Mouse (Mus musculus): ENCODE data around the gene Dapk2. TPM values are rescaled to one million over a fixed set of nuclear protein-coding genes. Genes with fewer than 3 reads are reported as not detected.
A peak's percentile ranks its signal among the peaks of the same experiment; 100 is the strongest.

Dapk2 gene
- polyA plus RNA-seq, 1 experiment from 2014 or later: 7.2 TPM

- Histone ChIP-seq H3K27ac (no peak overlapping the region), H3K9ac (no peak overlapping the region), H3K9me3 (no peaks in the 10 kb centered on the region), H3K4me2 (replicated peaks) (no peak overlapping the region), H3K4me1 (replicated peaks) (no peaks in the 10 kb centered on the region; the same call in 1 of the 2 replicates), H3K27me3 (replicated peaks) (no peaks in the 10 kb centered on the region), H3K36me3 (no peaks in the 10 kb centered on the region), H3K4me3 (replicated peaks) (no peak overlapping the region)
- WGBS: 65% methylated on average over 9 of the region's 9 CpGs
- ATAC-seq: no peak
These were observed 6.0 kb upstream of the Dapk2 start for GRCm38 (mm10) chr9:66152011-66152410.

- ATAC-seq: peak; percentile 61
- Histone ChIP-seq H3K27me3 (replicated peaks) (no peaks in the 10 kb centered on the region; the same call in 1 of the 2 replicates), H3K4me1 (replicated peaks) (peaks cover 5% of the 10 kb centered on the region; the same call in 1 of the 2 replicates), H3K4me3 (replicated peaks) (no peak overlapping the region), H3K9ac (no peak overlapping the region), H3K4me2 (replicated peaks) (no peak overlapping the region), H3K36me3 (no peaks in the 10 kb centered on the region), H3K27ac (no peak overlapping the region), H3K9me3 (no peaks in the 10 kb centered on the region)
- WGBS: 80% methylated on average over 6 of the region's 6 CpGs
These were observed 4.4 kb upstream of the Dapk2 start for GRCm38 (mm10) chr9:66153594-66153993.

- Histone ChIP-seq H3K4me2 (replicated peaks) (no peak overlapping the region), H3K36me3 (no peaks in the 10 kb centered on the region), H3K27ac (no peak overlapping the region), H3K4me1 (replicated peaks) (peaks cover 5% of the 10 kb centered on the region; the same call in 1 of the 2 replicates), H3K9ac (no peak overlapping the region), H3K4me3 (replicated peaks) (no peak overlapping the region), H3K9me3 (no peaks in the 10 kb centered on the region), H3K27me3 (replicated peaks) (no peaks in the 10 kb centered on the region; the same call in 1 of the 2 replicates)
- ATAC-seq: no peak
- 79% methylated on average over 9 of the region's 9 CpGs for WGBS
These were observed 4.0 kb upstream of the Dapk2 start for GRCm38 (mm10) chr9:66154013-66154412.

- peaks cover 5% of the 10 kb centered on the region; the same call in 1 of the 2 replicates for H3K4me1 ChIP-seq (replicated peaks)
- peaks cover 2% of the 10 kb centered on the region; the same call in 1 of the 2 replicates for H3K27me3 ChIP-seq (replicated peaks)
- H3K4me2 ChIP-seq (replicated peaks): no peak overlapping the region
- WGBS: 68% methylated on average over 1 of the region's 1 CpGs
- H3K27ac ChIP-seq: no peak overlapping the region
- no peak for ATAC-seq
- no peaks in the 10 kb centered on the region for H3K9me3 ChIP-seq
- H3K4me3 ChIP-seq (replicated peaks): no peak overlapping the region
- no peak overlapping the region for H3K9ac ChIP-seq
- no peaks in the 10 kb centered on the region for H3K36me3 ChIP-seq
These were observed 2.5 kb upstream of the Dapk2 start for GRCm38 (mm10) chr9:66155534-66155933.

- Histone ChIP-seq H3K9me3 (no peaks in the 10 kb centered on the region), H3K4me3 (replicated peaks) (0 out of 2 replicates have a peak overlapping the region, but pooled peaks have one; percentile 46), H3K4me2 (replicated peaks) (peak overlapping the region; percentile 85), H3K36me3 (no peaks in the 10 kb centered on the region), H3K27me3 (replicated peaks) (peaks cover 2% of the 10 kb centered on the region; the same call in 1 of the 2 replicates), H3K9ac (no peak overlapping the region), H3K27ac (no peak overlapping the region), H3K4me1 (replicated peaks) (peaks cover 5% of the 10 kb centered on the region; the same call in 1 of the 2 replicates)
- 85% methylated on average over 6 of the region's 6 CpGs for WGBS
- ATAC-seq: no peak
These were observed 935 bp downstream of the Dapk2 start for GRCm38 (mm10) chr9:66158885-66159430.

- H3K4me2 ChIP-seq (replicated peaks): no peak overlapping the region
- no peaks in the 10 kb centered on the region for H3K9me3 ChIP-seq
- H3K27ac ChIP-seq: no peak overlapping the region
- H3K27me3 ChIP-seq (replicated peaks): peaks cover 2% of the 10 kb centered on the region; the same call in 1 of the 2 replicates
- WGBS: 95% methylated on average over 2 of the region's 2 CpGs
- no peak overlapping the region for H3K4me3 ChIP-seq (replicated peaks)
- no peak overlapping the region for H3K9ac ChIP-seq
- ATAC-seq: no peak
- H3K36me3 ChIP-seq: no peaks in the 10 kb centered on the region
- H3K4me1 ChIP-seq (replicated peaks): peaks cover 5% of the 10 kb centered on the region; the same call in 1 of the 2 replicates
These were observed 2.1 kb downstream of the Dapk2 start for GRCm38 (mm10) chr9:66160155-66160554.

- no peaks in the 10 kb centered on the region for H3K36me3 ChIP-seq
- H3K9me3 ChIP-seq: no peaks in the 10 kb centered on the region
- H3K4me3 ChIP-seq (replicated peaks): no peak overlapping the region
- no peak overlapping the region for H3K27ac ChIP-seq
- 83% methylated on average over 9 of the region's 9 CpGs for WGBS
- peaks cover 5% of the 10 kb centered on the region; the same call in 1 of the 2 replicates for H3K4me1 ChIP-seq (replicated peaks)
- ATAC-seq: no peak
- H3K4me2 ChIP-seq (replicated peaks): no peak overlapping the region
- peaks cover 2% of the 10 kb centered on the region; the same call in 1 of the 2 replicates for H3K27me3 ChIP-seq (replicated peaks)
- no peak overlapping the region for H3K9ac ChIP-seq
These were observed 5.0 kb downstream of the Dapk2 start for GRCm38 (mm10) chr9:66162995-66163394.

- 76% methylated on average over 5 of the region's 5 CpGs for WGBS
- no peaks in the 10 kb centered on the region for H3K9me3 ChIP-seq
- no peak for ATAC-seq
These were observed 9.2 kb downstream of the Dapk2 start for GRCm38 (mm10) chr9:66167222-66167621.

GRCm38 (mm10) chr9:66168233-66168632 is 10.2 kb downstream of the Dapk2 start:
- ATAC-seq: peak; percentile 84
- Histone ChIP-seq H3K4me2 (replicated peaks) (no peak overlapping the region), H3K9ac (no peak overlapping the region), H3K4me1 (replicated peaks) (no peaks in the 10 kb centered on the region), H3K4me3 (replicated peaks) (no peak overlapping the region), H3K36me3 (no peaks in the 10 kb centered on the region), H3K9me3 (no peaks in the 10 kb centered on the region), H3K27ac (no peak overlapping the region), H3K27me3 (replicated peaks) (no peaks in the 10 kb centered on the region)
- WGBS: 9% methylated on average over 1 of the region's 1 CpGs

More at GRCm38 (mm10) chr9:66167222-66167621, 9.2 kb downstream of the Dapk2 start:
- Histone ChIP-seq H3K36me3 (no peaks in the 10 kb centered on the region), H3K4me1 (replicated peaks) (no peaks in the 10 kb centered on the region), H3K4me3 (replicated peaks) (no peak overlapping the region), H3K27me3 (replicated peaks) (no peaks in the 10 kb centered on the region), H3K9ac (no peak overlapping the region), H3K4me2 (replicated peaks) (no peak overlapping the region), H3K27ac (no peak overlapping the region)

GRCm38 (mm10) chr9:66170506-66170905 is 12.5 kb downstream of the Dapk2 start:
- 59% methylated on average over 5 of the region's 5 CpGs for WGBS

GRCm38 (mm10) chr9:66171275-66171921 is 13.4 kb downstream of the Dapk2 start:
- Histone ChIP-seq H3K27ac (no peak overlapping the region), H3K9ac (no peak overlapping the region), H3K9me3 (no peaks in the 10 kb centered on the region), H3K4me3 (replicated peaks) (no peak overlapping the region), H3K36me3 (no peaks in the 10 kb centered on the region), H3K27me3 (replicated peaks) (no peaks in the 10 kb centered on the region), H3K4me1 (replicated peaks) (no peaks in the 10 kb centered on the region), H3K4me2 (replicated peaks) (no peak overlapping the region)
- WGBS: 62% methylated on average over 12 of the region's 12 CpGs
- no peak for ATAC-seq

More at GRCm38 (mm10) chr9:66170506-66170905, 12.5 kb downstream of the Dapk2 start:
- no peak overlapping the region for H3K27ac ChIP-seq
- no peaks in the 10 kb centered on the region for H3K27me3 ChIP-seq (replicated peaks)
- H3K4me2 ChIP-seq (replicated peaks): no peak overlapping the region
- H3K36me3 ChIP-seq: no peaks in the 10 kb centered on the region
- no peak overlapping the region for H3K9ac ChIP-seq
- H3K9me3 ChIP-seq: no peaks in the 10 kb centered on the region
- no peak overlapping the region for H3K4me3 ChIP-seq (replicated peaks)
- H3K4me1 ChIP-seq (replicated peaks): no peaks in the 10 kb centered on the region
- no peak for ATAC-seq

GRCm38 (mm10) chr9:66173316-66173855 is 15.4 kb downstream of the Dapk2 start:
- H3K27ac ChIP-seq: no peak overlapping the region
- no peak for ATAC-seq
- no peak overlapping the region for H3K4me3 ChIP-seq (replicated peaks)
- H3K36me3 ChIP-seq: no peaks in the 10 kb centered on the region
- H3K4me1 ChIP-seq (replicated peaks): no peaks in the 10 kb centered on the region
- H3K9ac ChIP-seq: no peak overlapping the region
- H3K4me2 ChIP-seq (replicated peaks): no peak overlapping the region
- 94% methylated on average over 5 of the region's 5 CpGs for WGBS
- no peaks in the 10 kb centered on the region for H3K9me3 ChIP-seq
- no peaks in the 10 kb centered on the region for H3K27me3 ChIP-seq (replicated peaks)
